Mouse (Mus musculus): ENCODE data around the gene Dnmt3a.

GRCm38 (mm10) chr12:3890753-3891751, 85.2 kb downstream of the Dnmt3a start:
- no peak for TF ChIP-seq CTCF (IDR thresholded peaks at IDR 0.05; ENCODE audit: low read depth)
- no peak for TF ChIP-seq EP300 (IDR thresholded peaks at IDR 0.05; ENCODE audit: low read depth)
